20 mouse cellular contexts compared by ENCODE assay signal in the genomic region with DNA sequence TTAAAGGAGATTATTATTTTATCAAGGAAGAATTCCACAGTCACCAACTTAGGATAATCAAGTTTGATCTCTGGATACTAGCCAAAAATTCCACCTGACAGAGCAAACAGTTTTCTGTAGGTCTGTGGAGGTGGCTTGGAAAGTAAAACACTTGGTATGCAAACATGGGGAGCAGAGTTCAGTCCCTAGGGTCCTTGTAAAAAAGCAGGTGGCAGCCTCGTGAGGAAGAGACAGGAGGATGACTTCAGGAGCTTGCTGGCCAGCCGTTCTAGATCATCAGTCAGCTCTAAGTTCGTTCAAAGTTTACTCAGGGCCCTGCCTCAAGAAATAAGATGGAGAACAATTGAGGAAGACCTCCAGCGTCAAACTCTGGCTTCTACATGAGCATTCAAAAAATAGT.
"Had no signal": no experiment of that assay in that cellular context is flagged by ENCODE, and none has a peak within 500 bp of the region (broad histone marks: within the 10 kb centered on the region; RNA-seq: fewer than 3 reads in every experiment).

No protein-coding gene starts in this region.

- H3K9ac ChIP-seq: limb, embryonic 13.5 days; liver, embryonic 12.5 days; liver, embryonic 15.5 days; neural tube, embryonic 12.5 days; neural tube, embryonic 15.5 days had no signal

- DNase-seq: kidney, adult 2 months; kidney, postnatal 25 days; layer of hippocampus, adult 9-11 months; liver; lung, adult 2 months; lung, postnatal 10 days; lung, postnatal 4 days; right cerebral cortex, adult 18-20 months; right cerebral cortex, postnatal 14 days; thymus, adult 18-20 months; thymus, postnatal 36 days had no signal

- ATAC-seq: liver, embryonic 12.5 days had no signal

- H3K9me3 ChIP-seq: limb, embryonic 10.5 days; limb, embryonic 13.5 days; liver, embryonic 12.5 days; liver, embryonic 15.5 days; neural tube, embryonic 12.5 days; neural tube, embryonic 15.5 days had no signal

- H3K27me3 ChIP-seq: limb, embryonic 13.5 days; liver, embryonic 12.5 days; liver, embryonic 15.5 days; neural tube, embryonic 12.5 days; neural tube, embryonic 15.5 days had no signal

- H3K36me3 ChIP-seq: limb, embryonic 10.5 days; limb, embryonic 13.5 days; liver, embryonic 12.5 days; liver, embryonic 15.5 days; neural tube, embryonic 12.5 days; neural tube, embryonic 15.5 days had no signal

- H3K4me3 ChIP-seq: layer of hippocampus, adult 2 months; limb, embryonic 10.5 days; limb, embryonic 13.5 days; liver, embryonic 12.5 days; liver, embryonic 15.5 days; neural tube, embryonic 12.5 days; neural tube, embryonic 15.5 days had no signal

- H3K4me1 ChIP-seq: limb, embryonic 10.5 days; limb, embryonic 13.5 days; liver, embryonic 12.5 days; liver, embryonic 15.5 days; neural tube, embryonic 12.5 days; neural tube, embryonic 15.5 days had no signal

- H3K4me2 ChIP-seq: limb, embryonic 13.5 days; liver, embryonic 12.5 days; liver, embryonic 15.5 days; midbrain, embryonic 11.5 days; neural tube, embryonic 12.5 days; neural tube, embryonic 15.5 days had no signal

- H3K27ac ChIP-seq: kidney, postnatal 0 days; layer of hippocampus, adult 2 months; limb, embryonic 10.5 days; limb, embryonic 13.5 days; liver, embryonic 12.5 days; liver, embryonic 15.5 days; neural tube, embryonic 12.5 days; neural tube, embryonic 15.5 days had no signal
